Mouse (Mus musculus): ENCODE measurements around the gene Ptprm. TPM values are rescaled to one million over a fixed set of nuclear protein-coding genes. Genes with fewer than 3 reads are reported as not detected.

The Ptprm gene
- polyA plus RNA-seq, 1 experiment, result not detected

GRCm38 (mm10) chr17:67233063-67233462 is 121.2 kb downstream of the Ptprm start:
- TF ChIP-seq GATA1 (IDR thresholded peaks at IDR 0.05; ENCODE audit: low read length), result no peak
- no peak for TF ChIP-seq TAL1 (IDR thresholded peaks at IDR 0.05; ENCODE audit: low read length)
- H3K9me3 ChIP-seq (ENCODE audit: control insufficient read depth, low read length), result peaks cover 9% of the 10 kb centered on the region; the same call in 1 of the 2 replicates

GRCm38 (mm10) chr17:67226991-67227390 is 127.3 kb downstream of the Ptprm start:
- Histone ChIP-seq H3K4me1 (ENCODE audit: control insufficient read depth) (no peaks in the 10 kb centered on the region), H3K27me3 (ENCODE audit: control insufficient read depth) (no peaks in the 10 kb centered on the region), H3K36me3 (ENCODE audit: control insufficient read depth) (no peaks in the 10 kb centered on the region), H3K4me3 (replicated peaks) (no peak overlapping the region), H3K9me3 (ENCODE audit: control insufficient read depth, low read length) (no peaks in the 10 kb centered on the region)
- no peak for TF ChIP-seq TAL1 (IDR thresholded peaks at IDR 0.05; ENCODE audit: low read length)

More at GRCm38 (mm10) chr17:67233063-67233462, 121.2 kb downstream of the Ptprm start:
- Histone ChIP-seq H3K4me1 (ENCODE audit: control insufficient read depth) (no peaks in the 10 kb centered on the region), H3K4me3 (replicated peaks) (no peak overlapping the region), H3K27me3 (ENCODE audit: control insufficient read depth) (no peaks in the 10 kb centered on the region), H3K36me3 (ENCODE audit: control insufficient read depth) (no peaks in the 10 kb centered on the region)

- no peak overlapping the region for H3K4me3 ChIP-seq (replicated peaks)
- no peaks in the 10 kb centered on the region for H3K4me1 ChIP-seq (ENCODE audit: control insufficient read depth)
- H3K9me3 ChIP-seq (ENCODE audit: control insufficient read depth, low read length), result peaks cover 6% of the 10 kb centered on the region
- H3K36me3 ChIP-seq (ENCODE audit: control insufficient read depth), result no peaks in the 10 kb centered on the region
- TF ChIP-seq GATA1 (IDR thresholded peaks at IDR 0.05; ENCODE audit: low read length) (no peak), TAL1 (IDR thresholded peaks at IDR 0.05; ENCODE audit: low read length) (no peak)
- no peaks in the 10 kb centered on the region for H3K27me3 ChIP-seq (ENCODE audit: control insufficient read depth)
Observed at GRCm38 (mm10) chr17:67215326-67215725, 138.9 kb downstream of the Ptprm start.

GRCm38 (mm10) chr17:67213711-67214110 is 140.5 kb downstream of the Ptprm start:
- Histone ChIP-seq H3K36me3 (ENCODE audit: control insufficient read depth) (no peaks in the 10 kb centered on the region), H3K4me1 (ENCODE audit: control insufficient read depth) (no peaks in the 10 kb centered on the region), H3K4me3 (replicated peaks) (no peak overlapping the region), H3K27me3 (ENCODE audit: control insufficient read depth) (no peaks in the 10 kb centered on the region), H3K9me3 (ENCODE audit: control insufficient read depth, low read length) (no peaks in the 10 kb centered on the region; the same call in 1 of the 2 replicates)
- TF ChIP-seq GATA1 (IDR thresholded peaks at IDR 0.05; ENCODE audit: low read length), result no peak
- TF ChIP-seq TAL1 (IDR thresholded peaks at IDR 0.05; ENCODE audit: low read length), result no peak

GRCm38 (mm10) chr17:67209676-67210344 is 144.4 kb downstream of the Ptprm start:
- no peak for TF ChIP-seq GATA1 (IDR thresholded peaks at IDR 0.05; ENCODE audit: low read length)
- TF ChIP-seq TAL1 (IDR thresholded peaks at IDR 0.05; ENCODE audit: low read length), result no peak
- H3K9me3 ChIP-seq (ENCODE audit: control insufficient read depth, low read length), result no peaks in the 10 kb centered on the region
- H3K27me3 ChIP-seq (ENCODE audit: control insufficient read depth), result no peaks in the 10 kb centered on the region
- H3K4me3 ChIP-seq (replicated peaks), result no peak overlapping the region
- no peaks in the 10 kb centered on the region for H3K4me1 ChIP-seq (ENCODE audit: control insufficient read depth)
- H3K36me3 ChIP-seq (ENCODE audit: control insufficient read depth), result no peaks in the 10 kb centered on the region

- Histone ChIP-seq H3K9me3 (ENCODE audit: control insufficient read depth, low read length) (no peaks in the 10 kb centered on the region), H3K4me1 (ENCODE audit: control insufficient read depth) (no peaks in the 10 kb centered on the region), H3K4me3 (replicated peaks) (no peak overlapping the region), H3K27me3 (ENCODE audit: control insufficient read depth) (no peaks in the 10 kb centered on the region), H3K36me3 (ENCODE audit: control insufficient read depth) (no peaks in the 10 kb centered on the region)
- TF ChIP-seq TAL1 (IDR thresholded peaks at IDR 0.05; ENCODE audit: low read length), result no peak
- TF ChIP-seq GATA1 (IDR thresholded peaks at IDR 0.05; ENCODE audit: low read length), result no peak
Observed at GRCm38 (mm10) chr17:67208600-67208999, 145.7 kb downstream of the Ptprm start.

GRCm38 (mm10) chr17:67206984-67207383 is 147.3 kb downstream of the Ptprm start:
- Histone ChIP-seq H3K4me3 (replicated peaks) (no peak overlapping the region), H3K4me1 (ENCODE audit: control insufficient read depth) (no peaks in the 10 kb centered on the region), H3K9me3 (ENCODE audit: control insufficient read depth, low read length) (no peaks in the 10 kb centered on the region), H3K36me3 (ENCODE audit: control insufficient read depth) (no peaks in the 10 kb centered on the region), H3K27me3 (ENCODE audit: control insufficient read depth) (no peaks in the 10 kb centered on the region)
- no peak for TF ChIP-seq GATA1 (IDR thresholded peaks at IDR 0.05; ENCODE audit: low read length)
- no peak for TF ChIP-seq TAL1 (IDR thresholded peaks at IDR 0.05; ENCODE audit: low read length)

GRCm38 (mm10) chr17:67201151-67201550 is 153.1 kb downstream of the Ptprm start:
- Histone ChIP-seq H3K27me3 (ENCODE audit: control insufficient read depth) (no peaks in the 10 kb centered on the region), H3K9me3 (ENCODE audit: control insufficient read depth, low read length) (no peaks in the 10 kb centered on the region), H3K36me3 (ENCODE audit: control insufficient read depth) (no peaks in the 10 kb centered on the region), H3K4me3 (replicated peaks) (no peak overlapping the region), H3K4me1 (ENCODE audit: control insufficient read depth) (no peaks in the 10 kb centered on the region)
- TF ChIP-seq TAL1 (IDR thresholded peaks at IDR 0.05; ENCODE audit: low read length) (no peak), GATA1 (IDR thresholded peaks at IDR 0.05; ENCODE audit: low read length) (no peak)

- TF ChIP-seq GATA1 (IDR thresholded peaks at IDR 0.05; ENCODE audit: low read length) (no peak), TAL1 (IDR thresholded peaks at IDR 0.05; ENCODE audit: low read length) (no peak)
- Histone ChIP-seq H3K4me1 (ENCODE audit: control insufficient read depth) (no peaks in the 10 kb centered on the region), H3K4me3 (replicated peaks) (no peak overlapping the region), H3K36me3 (ENCODE audit: control insufficient read depth) (no peaks in the 10 kb centered on the region), H3K9me3 (ENCODE audit: control insufficient read depth, low read length) (peaks cover 4% of the 10 kb centered on the region), H3K27me3 (ENCODE audit: control insufficient read depth) (no peaks in the 10 kb centered on the region)
Observed at GRCm38 (mm10) chr17:67193728-67194127, 160.5 kb downstream of the Ptprm start.

GRCm38 (mm10) chr17:67188514-67188913 is 165.7 kb downstream of the Ptprm start:
- Histone ChIP-seq H3K4me1 (ENCODE audit: control insufficient read depth) (no peaks in the 10 kb centered on the region), H3K27me3 (ENCODE audit: control insufficient read depth) (no peaks in the 10 kb centered on the region), H3K9me3 (ENCODE audit: control insufficient read depth, low read length) (peaks cover 4% of the 10 kb centered on the region), H3K36me3 (ENCODE audit: control insufficient read depth) (no peaks in the 10 kb centered on the region), H3K4me3 (replicated peaks) (no peak overlapping the region)
- TF ChIP-seq TAL1 (IDR thresholded peaks at IDR 0.05; ENCODE audit: low read length) (no peak), GATA1 (IDR thresholded peaks at IDR 0.05; ENCODE audit: low read length) (no peak)
